Mouse (Mus musculus): ENCODE measurements around the gene Six5. TPM values are rescaled to one million over a fixed set of nuclear protein-coding genes. Genes with fewer than 3 reads are reported as not detected.

The Six5 gene
- total RNA-seq (2012; rRNA removed) (2.7 and 3.0 TPM in 2 replicates), polyA plus RNA-seq (2012; ENCODE audit: insufficient read depth in 1 of 2, insufficient read length in 2 of 2, low read depth in 1 of 2, low replicate concordance in 2 of 2, missing spikeins in 1 of 2) (1 to 10 TPM in 1 of 2 experiments, not detected in 1; 7.7 TPM)

DNA sequence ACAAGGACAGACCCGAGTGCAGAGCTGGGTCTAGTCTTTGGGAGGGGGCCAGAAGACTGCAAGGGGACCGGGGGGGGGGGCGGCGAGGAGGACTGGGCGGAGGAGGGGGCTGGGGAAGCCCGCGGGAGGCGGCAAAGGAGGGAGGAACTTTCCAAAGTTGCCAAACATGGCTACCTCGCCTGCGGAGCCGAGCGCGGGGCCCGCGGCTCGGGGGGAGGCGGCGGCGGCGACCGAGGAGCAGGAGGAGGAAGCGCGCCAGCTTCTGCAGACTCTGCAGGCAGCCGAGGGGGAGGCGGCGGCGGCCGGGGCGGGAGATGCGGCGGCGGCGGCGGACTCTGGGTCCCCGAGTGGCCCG, at the start of gene Six5:
Gene Six5, plus strand, starts transcription at position 124 of the 355 bp plus-strand sequence.
- H3K4me3 ChIP-seq (ENCODE audit: control insufficient read depth in 1 of 2, insufficient read depth in 1 of 2, low read depth in 2 of 2, low read length in 2 of 2) = peak within 1 kb of the TSS; percentile 58 to 72
- TF ChIP-seq HCFC1 (IDR thresholded peaks at IDR 0.05; ENCODE audit: low read depth, low read length) (no peak), MAFK (IDR thresholded peaks at IDR 0.05; ENCODE audit: borderline replicate concordance, low read depth, low read length) (no peak), CHD1 (IDR thresholded peaks at IDR 0.05; ENCODE audit: low read depth, low read length) (0 out of 2 replicates have a peak, but pooled peaks have one; percentile 72), JUND (IDR thresholded peaks at IDR 0.05; ENCODE audit: low read depth, low read length) (no peak), POLR2AphosphoS2 (IDR thresholded peaks at IDR 0.05; ENCODE audit: low read length) (no peak), ELF1 (IDR thresholded peaks at IDR 0.05; ENCODE audit: low read depth, low read length) (no peak), NELFE (IDR thresholded peaks at IDR 0.05; ENCODE audit: low read depth, low read length) (no peak), ETS1 (IDR thresholded peaks at IDR 0.05; ENCODE audit: low read depth, low read length) (no peak), ZNF384 (IDR thresholded peaks at IDR 0.05; ENCODE audit: low read depth, low read length) (no peak), TCF12 (IDR thresholded peaks at IDR 0.05; ENCODE audit: low read depth, low read length) (peak; percentile 5; the same call in 1 of the 2 replicates), TAL1 (IDR thresholded peaks at IDR 0.05; ENCODE audit: low read length) (no peak), POLR2AphosphoS5 (IDR thresholded peaks at IDR 0.05; ENCODE audit: borderline replicate concordance, low read depth, low read length) (no peak), KAT2A (conservative IDR thresholded peaks at IDR 0.05; ENCODE audit: low read depth, low read length) (no peak), BHLHE40 (IDR thresholded peaks at IDR 0.05; ENCODE audit: borderline replicate concordance, low read depth, low read length) (no peak), CTCF (IDR thresholded peaks at IDR 0.05 in 2 of 3, conservative IDR thresholded peaks at IDR 0.05 in 1 of 3; ENCODE audit: control insufficient read depth in 1 of 3, insufficient read depth in 1 of 3, low read depth in 2 of 3, low read length in 3 of 3, poor library complexity in 1 of 3, severe bottlenecking in 1 of 3) (no peak), USF1 (IDR thresholded peaks at IDR 0.05; ENCODE audit: low read depth, low read length) (no peak), MEF2A (IDR thresholded peaks at IDR 0.05; ENCODE audit: extremely low read depth, insufficient replicate concordance, low read depth, low read length, poor library complexity, severe bottlenecking) (no peak), MAZ (IDR thresholded peaks at IDR 0.05; ENCODE audit: low read depth, low read length) (no peak; the same call in 1 of the 2 replicates), RAD21 (IDR thresholded peaks at IDR 0.05; ENCODE audit: low read depth, low read length) (no peak), SMC3 (IDR thresholded peaks at IDR 0.05; ENCODE audit: low read depth, low read length) (no peak), ZMIZ1 (IDR thresholded peaks at IDR 0.05; ENCODE audit: low read depth, low read length) (no peak), MAX (IDR thresholded peaks at IDR 0.05; ENCODE audit: low read length) (peak; percentile 6; the same call in 1 of the 2 replicates), SIN3A (IDR thresholded peaks at IDR 0.05; ENCODE audit: low read length) (no peak)
- H3K9me3 ChIP-seq (replicated peaks; ENCODE audit: insufficient read depth, low read length) = no peaks in the 10 kb centered on the region
- H3K9ac ChIP-seq (ENCODE audit: control insufficient read depth, low read depth, low read length, poor library complexity, severe bottlenecking) = peak within 1 kb of the TSS; percentile 94
- H3K27ac ChIP-seq (ENCODE audit: control insufficient read depth, low read depth, low read length) = peak within 1 kb of the TSS; percentile 86
- H3K36me3 ChIP-seq (ENCODE audit: control insufficient read depth in 1 of 2, insufficient read depth in 2 of 2, low read length in 2 of 2) = no peaks in the 10 kb centered on the region
- H3K79me2 ChIP-seq (ENCODE audit: control insufficient read depth, insufficient read depth, low read length, poor library complexity) = peaks cover 8% of the 10 kb centered on the region; the same call in 1 of the 2 replicates
- DNase-seq (ENCODE audit: low read depth, low spot score) = peak; percentile 69
- H3K27me3 ChIP-seq (ENCODE audit: control insufficient read depth in 1 of 2, insufficient read depth in 2 of 2, low read length in 2 of 2) = no peaks in the 10 kb centered on the region
- peaks cover 0 to 9% of the 10 kb centered on the region in 2 experiments; a peak in 3 of 4 replicates for H3K4me1 ChIP-seq (ENCODE audit: control insufficient read depth in 1 of 2, insufficient read depth in 2 of 2, low read length in 2 of 2)
